Mouse (Mus musculus) heart, postnatal 0 days (tissue): Measurements from ENCODE around the gene Gabbr2.

ENCODE experiments used
- CTCF ChIP-seq: IDR thresholded peaks from 2 replicates; pipeline ENCODE4 v1.5.1; 2016; ENCODE audit warnings: antibody characterized with exemption, control low read depth, low read depth
- EP300 ChIP-seq: IDR thresholded peaks from 2 replicates; pipeline ENCODE4 v1.6.1; 2016; ENCODE audit warnings: antibody characterized with exemption, low read depth

DNA sequence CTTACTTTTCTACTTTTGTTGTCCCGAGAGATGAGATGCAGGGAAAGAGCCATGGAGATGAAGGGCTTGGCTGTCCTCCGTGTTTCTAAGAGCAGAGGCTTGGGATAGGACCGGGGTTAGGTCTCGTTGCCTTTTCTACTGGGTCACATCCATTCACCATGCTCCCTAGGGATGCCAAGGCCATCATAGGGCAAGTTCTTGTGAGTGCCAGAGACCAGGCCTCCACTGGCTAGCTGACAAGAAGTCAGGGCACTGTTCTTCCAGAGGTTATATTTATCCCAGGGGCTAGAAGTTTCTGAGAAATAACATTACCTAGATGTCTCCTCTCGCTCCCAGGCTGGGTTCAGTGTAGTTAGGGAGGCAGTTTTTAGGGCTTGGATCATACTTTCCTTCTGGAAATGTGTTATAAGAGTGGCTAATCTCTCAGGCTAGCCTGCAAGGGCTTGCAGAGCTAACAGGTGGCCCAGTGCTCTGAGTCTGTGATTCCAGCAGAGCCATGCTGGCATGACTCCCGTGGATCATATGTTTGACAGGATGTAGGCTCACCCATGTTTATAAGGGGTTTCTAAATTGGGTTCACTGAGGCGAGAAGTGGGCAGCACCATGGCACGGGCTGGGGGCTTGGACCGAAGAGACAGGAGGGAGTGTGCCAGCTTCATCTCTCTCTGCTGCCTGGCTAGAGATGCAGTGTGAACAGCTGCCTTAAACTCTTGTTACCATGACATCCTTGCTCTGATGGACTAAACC lies 199.2 kb downstream of the Gabbr2 start:
- TF ChIP-seq EP300 (no peak), CTCF (no peak)
